Mouse (Mus musculus) MEL (cell line): ENCODE measurements around the gene Slc16a6. TPM values are rescaled to one million over a fixed set of nuclear protein-coding genes. Genes with fewer than 3 reads are reported as not detected.
A peak's percentile ranks its signal among the peaks of the same experiment; 100 is the strongest.

ENCODE experiments used
- DNase-seq: peaks from one replicate; pipeline ENCODE4 v3.0.0; 2011; ENCODE audit warnings: low read depth, low spot score
- H3K27ac ChIP-seq: 2 replicates; pipeline ENCODE4 v1.5.1; 2012; ENCODE audit warnings: low read depth, mild to moderate bottlenecking, control low read depth, low read length, moderate library complexity; ENCODE audit not compliant: control insufficient read depth
- H3K27me3 ChIP-seq, 2 experiments: fragments of 150-350 bp in 1 of 2; sonication (generic) in 1 of 2; 2 replicates each; pipeline ENCODE4 v1.6.1; 2012; ENCODE audit warnings: low read length in 2 of 2, mild to moderate bottlenecking in 2 of 2, improper control_type of control experiment in 1 of 2, moderate library complexity in 1 of 2; ENCODE audit not compliant: insufficient read depth in 2 of 2, control insufficient read depth in 1 of 2
- H3K36me3 ChIP-seq, 2 experiments: 2 replicates each; pipeline ENCODE4 v1.6.1; 2012 to 2014; ENCODE audit warnings: low read length in 2 of 2, improper control_type of control experiment in 1 of 2, inconsistent platforms in 1 of 2, mild to moderate bottlenecking in 1 of 2; ENCODE audit not compliant: insufficient read depth in 2 of 2, control insufficient read depth in 1 of 2
- H3K4me1 ChIP-seq, 2 experiments: fragments of 150-350 bp in 1 of 2; sonication (generic) in 1 of 2; 2 replicates each; pipeline ENCODE4 v1.6.1; 2012; ENCODE audit warnings: low read length in 2 of 2, improper control_type of control experiment in 1 of 2, mild to moderate bottlenecking in 1 of 2; ENCODE audit not compliant: insufficient read depth in 2 of 2, control insufficient read depth in 1 of 2
- H3K4me3 ChIP-seq, 2 experiments: fragments of 150-350 bp in 1 of 2; sonication (generic) in 1 of 2; 2 replicates each; pipeline ENCODE4 v1.5.1; 2012; ENCODE audit warnings: low read depth in 2 of 2, low read length in 2 of 2, mild to moderate bottlenecking in 2 of 2, moderate library complexity in 2 of 2, control low read depth in 1 of 2, improper control_type of control experiment in 1 of 2; ENCODE audit not compliant: control insufficient read depth in 1 of 2, insufficient read depth in 1 of 2
- H3K79me2 ChIP-seq: 2 replicates; pipeline ENCODE4 v1.6.1; 2012; ENCODE audit warnings: mild to moderate bottlenecking, low read length, moderate library complexity; ENCODE audit not compliant: control insufficient read depth, poor library complexity, insufficient read depth
- H3K9ac ChIP-seq: 2 replicates; pipeline ENCODE4 v1.6.1; 2012; ENCODE audit warnings: low read depth, mild to moderate bottlenecking, control low read depth, low read length, moderate library complexity; ENCODE audit not compliant: control insufficient read depth, poor library complexity, severe bottlenecking
- H3K9me3 ChIP-seq: fragments of 150-350 bp; sonication (generic); replicated peaks from 2 replicates; pipeline ENCODE4 v1.6.1; 2012; ENCODE audit warnings: mild to moderate bottlenecking, low read length, improper control_type of control experiment, moderate library complexity; ENCODE audit not compliant: insufficient read depth
- BHLHE40 ChIP-seq: IDR thresholded peaks from 2 replicates; pipeline ENCODE4 v1.6.1; 2012; ENCODE audit warnings: low read depth, mild to moderate bottlenecking, inconsistent platforms, low read length, improper control_type of control experiment, borderline replicate concordance
- CHD1 ChIP-seq: IDR thresholded peaks from 2 replicates; pipeline ENCODE4 v1.6.1; 2012; ENCODE audit warnings: low read depth, mild to moderate bottlenecking, inconsistent platforms, low read length, improper control_type of control experiment
- CTCF ChIP-seq, 3 experiments: IDR thresholded peaks in 2 of 3; conservative IDR thresholded peaks in 1 of 3; 2 replicates each; pipeline ENCODE4 v1.5.1; 2011 to 2012; ENCODE audit warnings: low read length in 3 of 3, low read depth in 2 of 3, mild to moderate bottlenecking in 2 of 3, improper control_type of control experiment in 1 of 3, inconsistent platforms in 1 of 3, mixed read lengths in 1 of 3, moderate library complexity in 1 of 3; ENCODE audit not compliant: control insufficient read depth in 1 of 3, insufficient read depth in 1 of 3, poor library complexity in 1 of 3, severe bottlenecking in 1 of 3
- E2F4 ChIP-seq: IDR thresholded peaks from 2 replicates; pipeline ENCODE4 v1.6.1; 2011; ENCODE audit warnings: low read depth, low read length, improper control_type of control experiment, borderline replicate concordance
- ELF1 ChIP-seq: IDR thresholded peaks from 2 replicates; pipeline ENCODE4 v1.6.1; 2014; ENCODE audit warnings: low read depth, mild to moderate bottlenecking, inconsistent platforms, low read length, improper control_type of control experiment, moderate library complexity
- EP300 ChIP-seq, 2 experiments: IDR thresholded peaks; 2 replicates each; pipeline ENCODE4 v1.6.1; 2011; ENCODE audit warnings: improper control_type of control experiment in 2 of 2, low read length in 2 of 2, low read depth in 1 of 2, mild to moderate bottlenecking in 1 of 2
- ETS1 ChIP-seq: IDR thresholded peaks from 2 replicates; pipeline ENCODE4 v1.6.1; 2012; ENCODE audit warnings: low read depth, mild to moderate bottlenecking, inconsistent platforms, low read length, improper control_type of control experiment, moderate library complexity
- GABPA ChIP-seq: IDR thresholded peaks from 2 replicates; pipeline ENCODE4 v1.6.1; 2012; ENCODE audit warnings: low read depth, mild to moderate bottlenecking, inconsistent platforms, low read length, improper control_type of control experiment, moderate library complexity
- GATA1 ChIP-seq: IDR thresholded peaks from 2 replicates; pipeline ENCODE4 v1.6.1; 2011; ENCODE audit warnings: low read depth, low read length, improper control_type of control experiment
- HCFC1 ChIP-seq: IDR thresholded peaks from 2 replicates; pipeline ENCODE4 v1.6.1; 2012; ENCODE audit warnings: low read depth, mild to moderate bottlenecking, inconsistent platforms, low read length, improper control_type of control experiment, moderate library complexity
- KAT2A ChIP-seq: conservative IDR thresholded peaks from 2 replicates; pipeline ENCODE4 v1.6.1; 2012; ENCODE audit warnings: low read depth, low read length, improper control_type of control experiment, inconsistent platforms
- MAFK ChIP-seq: IDR thresholded peaks from 2 replicates; pipeline ENCODE4 v1.6.1; 2011; ENCODE audit warnings: low read depth, mild to moderate bottlenecking, low read length, improper control_type of control experiment, borderline replicate concordance
- MAZ ChIP-seq: IDR thresholded peaks from 2 replicates; pipeline ENCODE4 v1.6.1; 2012; ENCODE audit warnings: low read depth, mild to moderate bottlenecking, inconsistent platforms, low read length, improper control_type of control experiment
- MXI1 ChIP-seq: IDR thresholded peaks from 2 replicates; pipeline ENCODE4 v1.6.1; 2011; ENCODE audit warnings: mild to moderate bottlenecking, low read depth, low read length, improper control_type of control experiment
- MYB ChIP-seq: IDR thresholded peaks from 2 replicates; pipeline ENCODE4 v1.6.1; 2011; ENCODE audit warnings: mild to moderate bottlenecking, low read depth, low read length, improper control_type of control experiment
- MYC ChIP-seq: IDR thresholded peaks from 2 replicates; pipeline ENCODE4 v1.6.1; 2011; ENCODE audit warnings: low read depth, mild to moderate bottlenecking, low read length, improper control_type of control experiment, moderate library complexity
- POLR2AphosphoS2 ChIP-seq: IDR thresholded peaks from 2 replicates; pipeline ENCODE4 v1.6.1; 2011; ENCODE audit warnings: low read length, improper control_type of control experiment
- RAD21 ChIP-seq: IDR thresholded peaks from 2 replicates; pipeline ENCODE4 v1.6.1; 2011; ENCODE audit warnings: mild to moderate bottlenecking, low read depth, low read length, improper control_type of control experiment
- SIN3A ChIP-seq: IDR thresholded peaks from 2 replicates; pipeline ENCODE4 v1.6.1; 2012; ENCODE audit warnings: low read length, improper control_type of control experiment, inconsistent platforms
- SMC3 ChIP-seq: IDR thresholded peaks from 2 replicates; pipeline ENCODE4 v1.6.1; 2011; ENCODE audit warnings: low read depth, low read length, improper control_type of control experiment
- TBP ChIP-seq: IDR thresholded peaks from 2 replicates; pipeline ENCODE4 v1.8.0; 2011; ENCODE audit warnings: low read depth, low read length, improper control_type of control experiment
- TCF12 ChIP-seq: IDR thresholded peaks from 2 replicates; pipeline ENCODE4 v1.6.1; 2014; ENCODE audit warnings: low read depth, mild to moderate bottlenecking, inconsistent platforms, low read length, improper control_type of control experiment, moderate library complexity
- USF1 ChIP-seq: IDR thresholded peaks from 2 replicates; pipeline ENCODE4 v1.6.1; 2014; ENCODE audit warnings: low read depth, mild to moderate bottlenecking, inconsistent platforms, low read length, improper control_type of control experiment, moderate library complexity
- USF2 ChIP-seq, 2 experiments: IDR thresholded peaks; 2 replicates each; pipeline ENCODE4 v1.6.1; 2011 to 2012; ENCODE audit warnings: improper control_type of control experiment in 2 of 2, low read length in 2 of 2, borderline replicate concordance in 1 of 2, inconsistent platforms in 1 of 2, low read depth in 1 of 2, mild to moderate bottlenecking in 1 of 2; ENCODE audit not compliant: insufficient read depth in 1 of 2
- ZC3H11A ChIP-seq: IDR thresholded peaks from 2 replicates; pipeline ENCODE4 v1.6.1; 2012; ENCODE audit warnings: low read depth, mild to moderate bottlenecking, inconsistent platforms, low read length, improper control_type of control experiment
- ZKSCAN1 ChIP-seq: IDR thresholded peaks from 2 replicates; pipeline ENCODE4 v1.6.1; 2012; ENCODE audit warnings: low read depth, mild to moderate bottlenecking, inconsistent platforms, low read length, improper control_type of control experiment, moderate library complexity
- ZMIZ1 ChIP-seq: IDR thresholded peaks from 2 replicates; pipeline ENCODE4 v1.6.1; 2012; ENCODE audit warnings: low read depth, mild to moderate bottlenecking, inconsistent platforms, low read length, improper control_type of control experiment, moderate library complexity
- ZNF384 ChIP-seq: IDR thresholded peaks from 2 replicates; pipeline ENCODE4 v1.6.1; 2012; ENCODE audit warnings: low read depth, mild to moderate bottlenecking, inconsistent platforms, low read length, improper control_type of control experiment
- polyA plus RNA-seq, 2 experiments: library from polyadenylated mRNA; stranded (reverse) in 1 of 2; unstranded in 1 of 2; fragments of >175 nt in 1 of 2; fragments of >200 nt in 1 of 2; gene quantifications; 2 replicates each; pipeline versions ENCODE4 v1.2.1 to v1.2.4; 2012; ENCODE audit warnings: low replicate concordance in 2 of 2, low read depth in 1 of 2; ENCODE audit not compliant: insufficient read length in 2 of 2, insufficient read depth in 1 of 2, missing spikeins in 1 of 2
- total RNA-seq: library from RNA; depleted of rRNA; stranded (reverse); fragments of 300-350 nt; gene quantifications from 2 replicates; pipeline ENCODE4 v1.2.3, GENCODE M21; 2012

Gene Slc16a6
- total and polyA plus RNA-seq, 3 experiments = 34.0 to 41.6 TPM; not detected in 1

DNA sequence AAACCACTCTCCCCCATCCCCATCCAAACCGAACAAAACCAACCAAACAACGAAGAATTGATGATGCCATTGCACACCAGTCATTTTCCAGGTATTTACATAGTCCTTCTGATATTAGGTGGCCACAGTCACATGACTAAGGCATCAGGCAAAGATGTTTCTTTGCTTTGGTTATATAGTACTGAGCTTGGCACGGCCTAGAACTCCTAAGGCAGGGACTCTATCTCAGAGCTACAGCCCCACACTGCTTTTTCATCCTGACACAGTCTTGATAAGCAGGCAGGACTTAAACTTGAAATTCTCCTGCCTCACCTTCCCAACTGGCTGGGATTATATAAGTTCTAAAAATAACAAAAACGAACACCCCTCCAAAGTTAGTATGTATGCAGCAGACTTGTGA is 8.3 kb downstream of the Slc16a6 start (continued):
- TF ChIP-seq HCFC1 (no peak), ZMIZ1 (no peak), ZC3H11A (no peak), RAD21 (no peak), MYB (no peak), SIN3A (no peak), MAZ (no peak)

DNA sequence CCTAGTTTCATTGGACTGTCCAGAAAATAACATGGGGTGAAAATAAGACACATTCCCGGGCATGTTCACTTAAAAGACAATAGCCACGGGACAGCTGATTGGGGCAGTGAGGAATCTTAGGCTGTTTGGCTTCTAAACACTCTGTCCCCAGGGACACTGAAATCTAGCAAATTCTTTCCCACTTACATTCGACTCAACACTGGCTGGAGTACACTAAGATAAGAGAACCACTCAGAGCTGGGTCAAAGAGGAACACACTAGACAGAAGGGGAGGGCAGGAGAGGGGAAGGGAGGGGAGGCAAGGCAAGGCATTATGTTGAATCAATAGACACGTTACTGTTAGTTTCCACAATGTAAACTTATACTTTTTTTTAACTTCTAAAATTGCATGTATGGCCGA is 12.8 kb downstream of the Slc16a6 start:
- no peak overlapping the region for H3K4me3 ChIP-seq
- peak; percentile 68 for DNase-seq
- peaks cover 4% of the 10 kb centered on the region; the same call in 1 of the 2 replicates for H3K79me2 ChIP-seq
- peaks cover 22 to 37% of the 10 kb centered on the region in 2 experiments for H3K36me3 ChIP-seq
- H3K27ac ChIP-seq = no peak overlapping the region
- H3K27me3 ChIP-seq = no peaks in the 10 kb centered on the region
- 0 out of 4 replicates have a peak, but pooled peaks of 1 of the 2 experiments have one; percentile 10 for TF ChIP-seq EP300 (IDR thresholded peaks at IDR 0.05; ENCODE audit: low read depth in 1 of 2, low read length in 2 of 2)
- TF ChIP-seq TBP = no peak
- no peak for TF ChIP-seq SIN3A
- TF ChIP-seq GATA1 = peak; percentile 61
- TF ChIP-seq ZNF384 = no peak
- TF ChIP-seq BHLHE40 = no peak
- TF ChIP-seq E2F4 = no peak
- no peak for TF ChIP-seq ELF1
- no peak for TF ChIP-seq MYC
- no peak for TF ChIP-seq ZC3H11A
- TF ChIP-seq MYB = no peak
- no peak for TF ChIP-seq USF2 (IDR thresholded peaks at IDR 0.05; ENCODE audit: borderline replicate concordance in 1 of 2, insufficient read depth in 1 of 2, low read depth in 1 of 2, low read length in 2 of 2)
- no peak for TF ChIP-seq CHD1
- no peak for TF ChIP-seq HCFC1
- no peak for TF ChIP-seq ZKSCAN1
- TF ChIP-seq SMC3 = 0 out of 2 replicates have a peak, but pooled peaks have one; percentile 7
- no peak for TF ChIP-seq TCF12
- no peak for TF ChIP-seq GABPA
- TF ChIP-seq MAFK = no peak
- TF ChIP-seq CTCF (IDR thresholded peaks at IDR 0.05 in 2 of 3, conservative IDR thresholded peaks at IDR 0.05 in 1 of 3; ENCODE audit: control insufficient read depth in 1 of 3, insufficient read depth in 1 of 3, low read depth in 2 of 3, low read length in 3 of 3, poor library complexity in 1 of 3, severe bottlenecking in 1 of 3) = no peak
- no peak for TF ChIP-seq ETS1
- TF ChIP-seq POLR2AphosphoS2 = no peak
- no peak for TF ChIP-seq USF1
- TF ChIP-seq MXI1 = no peak
- TF ChIP-seq RAD21 = no peak
- no peak for TF ChIP-seq KAT2A
- TF ChIP-seq, all 39 proteins: peak for 3
- Histone ChIP-seq H3K4me1 (peaks cover 6 to 11% of the 10 kb centered on the region in 2 experiments; a peak in 3 of 4 replicates), H3K9me3 (no peaks in the 10 kb centered on the region), H3K9ac (no peak overlapping the region)
